8 mouse cellular contexts compared by ENCODE assay signal in genomic region chr7:73531506-73532093, GRCm38 (mm10). TPM values are rescaled to one million over a fixed set of nuclear protein-coding genes. Genes with fewer than 3 reads are reported as not detected.
DNase-seq lines count a peak whose midpoint lies in the region; ATAC-seq and TF ChIP-seq lines count a peak whose summit lies in the region.

No protein-coding gene starts in this region.

- peaks cover 4% of the 10 kb centered on the region; the same call in 1 of the 2 replicates for H3K36me3 ChIP-seq in kidney, adult 2 months (ENCODE audit: control insufficient read depth, insufficient read depth, low read length)
- H3K36me3 ChIP-seq in intestine, embryonic 15.5 days = no peaks in the 10 kb centered on the region

- no peak overlapping the region for H3K9ac ChIP-seq in intestine, embryonic 15.5 days

- no peak for ATAC-seq in intestine, embryonic 15.5 days

- H3K4me1 ChIP-seq in kidney, adult 2 months (ENCODE audit: control insufficient read depth, insufficient read depth, low read length) = peaks cover 56% of the 10 kb centered on the region
- peaks cover 21% of the 10 kb centered on the region for H3K4me1 ChIP-seq in intestine, embryonic 15.5 days (replicated peaks)

- no peaks in the 10 kb centered on the region for H3K27me3 ChIP-seq in kidney, adult 2 months (replicated peaks; ENCODE audit: control insufficient read depth, insufficient read depth, low read length)
- no peaks in the 10 kb centered on the region for H3K27me3 ChIP-seq in intestine, embryonic 15.5 days (replicated peaks)

- H3K4me3 ChIP-seq in kidney, adult 2 months (ENCODE audit: insufficient read depth, low read depth, low read length) = no peak overlapping the region
- H3K4me3 ChIP-seq in intestine, embryonic 15.5 days (replicated peaks) = no peak overlapping the region

- no peaks in the 10 kb centered on the region for H3K9me3 ChIP-seq in intestine, embryonic 15.5 days

- 41% methylated on average over 7 of the region's 7 CpGs for WGBS in kidney, adult 2 months
- 78% methylated on average over 7 of the region's 7 CpGs for WGBS in intestine, embryonic 15.5 days

- no peak for DNase-seq in kidney, adult 2 months
- no peak for DNase-seq in kidney, adult 9 months
- DNase-seq in thymus, postnatal 14 days = peak; percentile 43
- no peak for DNase-seq in thymus, postnatal 10 days (ENCODE audit: low spot score in 2 of 2)
- no peak for DNase-seq in adrenal gland, postnatal 4 days (ENCODE audit: low spot score in 2 of 2)
- DNase-seq in retina, embryonic 14.5 days (ENCODE audit: low spot score) = no peak
- DNase-seq in frontal cortex, postnatal 10 days (ENCODE audit: low spot score in 2 of 2) = no peak

- no peak overlapping the region for H3K4me2 ChIP-seq in intestine, embryonic 15.5 days (replicated peaks)

- peak overlapping the region; percentile 55; the same call in 1 of the 2 replicates for H3K27ac ChIP-seq in kidney, adult 2 months (ENCODE audit: insufficient read depth, low read depth, low read length)
- peak overlapping the region; percentile 32; the same call in 1 of the 2 replicates for H3K27ac ChIP-seq in intestine, embryonic 15.5 days

- no peak for TF ChIP-seq CTCF in kidney, adult 2 months (conservative IDR thresholded peaks at IDR 0.05; ENCODE audit: insufficient read depth, insufficient read length, low read depth, low read length)

- TF ChIP-seq POLR2A in kidney, adult 2 months (IDR thresholded peaks at IDR 0.05; ENCODE audit: low read depth, low read length) = no peak

RNA-seq across cellular contexts. Expression of gene Chd2, which starts 10.0 kb away (rescaled TPM):
- 33.9 and 36.9 TPM in 2 replicates for polyA plus RNA-seq in kidney, adult 2 months (2012; rRNA removed)
- polyA plus RNA-seq in intestine, embryonic 15.5 days (2015; fragmentation: Nextera tagmentation; extraction: Ambion mirVana) = 39.3 and 46.0 TPM in 2 replicates
- total RNA-seq in adrenal gland, postnatal 4 days (2021) = 10 to 100 TPM; 63.5 to 69.1 TPM
